Mouse (Mus musculus): ENCODE data around the gene Plcxd3. TPM values are rescaled to one million over a fixed set of nuclear protein-coding genes. Genes with fewer than 3 reads are reported as not detected.
"Not testable (repeated sequence)": the region's sequence is repeated elsewhere in the genome, so short reads cannot be mapped to it uniquely, and the experiment has no call there.

Plcxd3 gene
- polyA plus RNA-seq, 1 experiment from 2014 or later: 55.1 TPM

GRCm38 (mm10) chr15:4595521-4595920 is 220.2 kb downstream of the Plcxd3 start:
- not testable (repeated sequence) for H3K36me3 ChIP-seq; H3K27me3 ChIP-seq; ATAC-seq (ENCODE audit: low FRiP score); H3K4me3 ChIP-seq; H3K9ac ChIP-seq; H3K4me2 ChIP-seq; H3K4me1 ChIP-seq (replicated peaks); H3K27ac ChIP-seq; H3K9me3 ChIP-seq
- WGBS: 95% methylated on average over 8 of the region's 8 CpGs

GRCm38 (mm10) chr15:4598661-4599060 is 223.4 kb downstream of the Plcxd3 start:
- not testable (repeated sequence) for H3K9me3 ChIP-seq; H3K27ac ChIP-seq; H3K9ac ChIP-seq; H3K4me3 ChIP-seq; ATAC-seq (ENCODE audit: low FRiP score); H3K27me3 ChIP-seq; H3K4me1 ChIP-seq (replicated peaks); H3K4me2 ChIP-seq; H3K36me3 ChIP-seq
- 94% methylated on average over 8 of the region's 8 CpGs for WGBS

- not testable (repeated sequence) for H3K9me3 ChIP-seq; ATAC-seq (ENCODE audit: low FRiP score); H3K27ac ChIP-seq; H3K9ac ChIP-seq; H3K4me3 ChIP-seq; H3K36me3 ChIP-seq; H3K27me3 ChIP-seq; H3K4me2 ChIP-seq; H3K4me1 ChIP-seq (replicated peaks)
- 93% methylated on average over 8 of the region's 8 CpGs for WGBS
These were observed 224.0 kb downstream of the Plcxd3 start for GRCm38 (mm10) chr15:4599331-4599730.

- no peaks in the 10 kb centered on the region for H3K27me3 ChIP-seq
- no peaks in the 10 kb centered on the region for H3K9me3 ChIP-seq
- no peak overlapping the region for H3K9ac ChIP-seq
- no peak overlapping the region for H3K4me3 ChIP-seq
- no peaks in the 10 kb centered on the region for H3K36me3 ChIP-seq
- no peak overlapping the region for H3K27ac ChIP-seq
- WGBS: 80% methylated on average over 6 of the region's 6 CpGs
- ATAC-seq (ENCODE audit: low FRiP score): no peak
- no peaks in the 10 kb centered on the region for H3K4me1 ChIP-seq (replicated peaks)
- H3K4me2 ChIP-seq: no peak overlapping the region
These were observed 230.3 kb downstream of the Plcxd3 start for GRCm38 (mm10) chr15:4605630-4606029.

All from hindbrain, embryonic 13.5 days (tissue).